Mouse (Mus musculus): ENCODE measurements around the gene Dok3. TPM values are rescaled to one million over a fixed set of nuclear protein-coding genes. Genes with fewer than 3 reads are reported as not detected.
A peak's percentile ranks its signal among the peaks of the same experiment; 100 is the strongest.
"Not testable (repeated sequence)": the region's sequence is repeated elsewhere in the genome, so short reads cannot be mapped to it uniquely, and the experiment has no call there.

Dok3 gene
- polyA plus RNA-seq (2014; fragmentation: Nextera tagmentation; extraction: Ambion mirVana): 0.90 and 1.1 TPM in 2 replicates

- Histone ChIP-seq H3K27me3 (ENCODE audit: control insufficient read depth, insufficient read depth, low read length) (no peaks in the 10 kb centered on the region), H3K4me3 (ENCODE audit: low read depth, low read length) (no peak within 1 kb of the TSS), H3K9me3 (replicated peaks; ENCODE audit: control insufficient read depth, low read length) (no peaks in the 10 kb centered on the region), H3K4me2 (no peak within 1 kb of the TSS), H3K9ac (ENCODE audit: low read depth, low read length) (no peak within 1 kb of the TSS), H3K36me3 (ENCODE audit: control insufficient read depth, insufficient read depth, low read length) (peaks cover 32% of the 10 kb centered on the region), H3K27ac (ENCODE audit: low read depth, low read length) (no peak within 1 kb of the TSS), H3K4me1 (ENCODE audit: control insufficient read depth, insufficient read depth, low read length) (no peaks in the 10 kb centered on the region)
- ATAC-seq (replicated peaks; ENCODE audit: insufficient number of reproducible peaks, low FRiP score, low TSS enrichment): no peak
- WGBS (ENCODE audit: insufficient replicate concordance): 75% methylated on average over 8 of the region's 8 CpGs
These were observed at the start of gene Dok3 for GRCm38 (mm10) chr13:55529198-55529915. Dok3 (minus strand) TSS chr13:55529296.

GRCm38 (mm10) chr13:55578086-55578485 lies 49.0 kb upstream of the Dok3 start:
- H3K27me3 ChIP-seq (ENCODE audit: control insufficient read depth, insufficient read depth, low read length): no peaks in the 10 kb centered on the region
- H3K4me3 ChIP-seq (ENCODE audit: low read depth, low read length): no peak overlapping the region
- H3K4me1 ChIP-seq (ENCODE audit: control insufficient read depth, insufficient read depth, low read length): no peaks in the 10 kb centered on the region
- 73% methylated on average over 4 of the region's 4 CpGs for WGBS (ENCODE audit: insufficient replicate concordance)
- no peak overlapping the region for H3K9ac ChIP-seq (ENCODE audit: low read depth, low read length)
- peaks cover 2% of the 10 kb centered on the region; the same call in 1 of the 2 replicates for H3K9me3 ChIP-seq (replicated peaks; ENCODE audit: control insufficient read depth, low read length)
- H3K36me3 ChIP-seq (ENCODE audit: control insufficient read depth, insufficient read depth, low read length): no peaks in the 10 kb centered on the region
- ATAC-seq (replicated peaks; ENCODE audit: insufficient number of reproducible peaks, low FRiP score, low TSS enrichment): no peak
- H3K4me2 ChIP-seq: no peak overlapping the region
- H3K27ac ChIP-seq (ENCODE audit: low read depth, low read length): no peak overlapping the region

GRCm38 (mm10) chr13:55576872-55577271 lies 47.8 kb upstream of the Dok3 start:
- ATAC-seq (replicated peaks; ENCODE audit: insufficient number of reproducible peaks, low FRiP score, low TSS enrichment); H3K36me3 ChIP-seq (ENCODE audit: control insufficient read depth, insufficient read depth, low read length); H3K4me3 ChIP-seq (ENCODE audit: low read depth, low read length); H3K9ac ChIP-seq (ENCODE audit: low read depth, low read length); H3K27ac ChIP-seq (ENCODE audit: low read depth, low read length); H3K4me1 ChIP-seq (ENCODE audit: control insufficient read depth, insufficient read depth, low read length); H3K4me2 ChIP-seq; H3K27me3 ChIP-seq (ENCODE audit: control insufficient read depth, insufficient read depth, low read length); H3K9me3 ChIP-seq (replicated peaks; ENCODE audit: control insufficient read depth, low read length): not testable (repeated sequence)
- 81% methylated on average over 7 of the region's 7 CpGs for WGBS (ENCODE audit: insufficient replicate concordance)

GRCm38 (mm10) chr13:55575932-55576331 lies 46.8 kb upstream of the Dok3 start:
- Histone ChIP-seq H3K4me3 (ENCODE audit: low read depth, low read length) (no peak overlapping the region), H3K4me2 (no peak overlapping the region), H3K4me1 (ENCODE audit: control insufficient read depth, insufficient read depth, low read length) (no peaks in the 10 kb centered on the region), H3K36me3 (ENCODE audit: control insufficient read depth, insufficient read depth, low read length) (no peaks in the 10 kb centered on the region), H3K27ac (ENCODE audit: low read depth, low read length) (no peak overlapping the region), H3K9ac (ENCODE audit: low read depth, low read length) (no peak overlapping the region), H3K27me3 (ENCODE audit: control insufficient read depth, insufficient read depth, low read length) (no peaks in the 10 kb centered on the region), H3K9me3 (replicated peaks; ENCODE audit: control insufficient read depth, low read length) (peaks cover 2% of the 10 kb centered on the region; the same call in 1 of the 2 replicates)
- WGBS (ENCODE audit: insufficient replicate concordance): 53% methylated on average over 5 of the region's 5 CpGs
- no peak for ATAC-seq (replicated peaks; ENCODE audit: insufficient number of reproducible peaks, low FRiP score, low TSS enrichment)

- WGBS (ENCODE audit: insufficient replicate concordance): 71% methylated on average over 5 of the region's 5 CpGs
- Histone ChIP-seq H3K4me3 (ENCODE audit: low read depth, low read length) (no peak overlapping the region), H3K27ac (ENCODE audit: low read depth, low read length) (no peak overlapping the region), H3K27me3 (ENCODE audit: control insufficient read depth, insufficient read depth, low read length) (no peaks in the 10 kb centered on the region), H3K4me1 (ENCODE audit: control insufficient read depth, insufficient read depth, low read length) (peaks cover 7% of the 10 kb centered on the region), H3K9me3 (replicated peaks; ENCODE audit: control insufficient read depth, low read length) (peaks cover 2% of the 10 kb centered on the region; the same call in 1 of the 2 replicates), H3K36me3 (ENCODE audit: control insufficient read depth, insufficient read depth, low read length) (no peaks in the 10 kb centered on the region), H3K4me2 (no peak overlapping the region), H3K9ac (ENCODE audit: low read depth, low read length) (no peak overlapping the region)
- ATAC-seq (replicated peaks; ENCODE audit: insufficient number of reproducible peaks, low FRiP score, low TSS enrichment): no peak
These were observed 45.2 kb upstream of the Dok3 start for GRCm38 (mm10) chr13:55574321-55574720.

GRCm38 (mm10) chr13:55573432-55573831 lies 44.3 kb upstream of the Dok3 start, which contains the start of gene Tmed9:
Tmed9 (plus strand) TSS chr13:55573732.
- no peaks in the 10 kb centered on the region for H3K27me3 ChIP-seq (ENCODE audit: control insufficient read depth, insufficient read depth, low read length)
- peaks cover 9% of the 10 kb centered on the region for H3K4me1 ChIP-seq (ENCODE audit: control insufficient read depth, insufficient read depth, low read length)
- H3K9me3 ChIP-seq (replicated peaks; ENCODE audit: control insufficient read depth, low read length): peaks cover 2% of the 10 kb centered on the region; the same call in 1 of the 2 replicates
- no peak within 1 kb of the TSS for H3K4me2 ChIP-seq
- WGBS (ENCODE audit: insufficient replicate concordance): 91% methylated on average over 2 of the region's 2 CpGs
- no peak for ATAC-seq (replicated peaks; ENCODE audit: insufficient number of reproducible peaks, low FRiP score, low TSS enrichment)
- H3K4me3 ChIP-seq (ENCODE audit: low read depth, low read length): no peak within 1 kb of the TSS
- H3K36me3 ChIP-seq (ENCODE audit: control insufficient read depth, insufficient read depth, low read length): no peaks in the 10 kb centered on the region
- no peak within 1 kb of the TSS for H3K9ac ChIP-seq (ENCODE audit: low read depth, low read length)
- H3K27ac ChIP-seq (ENCODE audit: low read depth, low read length): no peak within 1 kb of the TSS

GRCm38 (mm10) chr13:55571977-55572376 lies 42.9 kb upstream of the Dok3 start:
- Histone ChIP-seq H3K9ac (ENCODE audit: low read depth, low read length) (no peak overlapping the region), H3K4me1 (ENCODE audit: control insufficient read depth, insufficient read depth, low read length) (peaks cover 9% of the 10 kb centered on the region), H3K4me2 (no peak overlapping the region; the same call in 1 of the 2 replicates), H3K9me3 (replicated peaks; ENCODE audit: control insufficient read depth, low read length) (peaks cover 2% of the 10 kb centered on the region; the same call in 1 of the 2 replicates), H3K4me3 (ENCODE audit: low read depth, low read length) (no peak overlapping the region), H3K36me3 (ENCODE audit: control insufficient read depth, insufficient read depth, low read length) (no peaks in the 10 kb centered on the region), H3K27ac (ENCODE audit: low read depth, low read length) (no peak overlapping the region), H3K27me3 (ENCODE audit: control insufficient read depth, insufficient read depth, low read length) (no peaks in the 10 kb centered on the region)
- no peak for ATAC-seq (replicated peaks; ENCODE audit: insufficient number of reproducible peaks, low FRiP score, low TSS enrichment)
- 78% methylated on average over 2 of the region's 2 CpGs for WGBS (ENCODE audit: insufficient replicate concordance)

GRCm38 (mm10) chr13:55571027-55571751 lies 42.1 kb upstream of the Dok3 start, which contains the start of gene Fam193b:
Fam193b (minus strand) TSS chr13:55571120.
- H3K27me3 ChIP-seq (ENCODE audit: control insufficient read depth, insufficient read depth, low read length): no peaks in the 10 kb centered on the region
- ATAC-seq (replicated peaks; ENCODE audit: insufficient number of reproducible peaks, low FRiP score, low TSS enrichment): peak; percentile 92
- peaks cover 2% of the 10 kb centered on the region; the same call in 1 of the 2 replicates for H3K9me3 ChIP-seq (replicated peaks; ENCODE audit: control insufficient read depth, low read length)
- WGBS (ENCODE audit: insufficient replicate concordance): 2% methylated on average over 47 of the region's 47 CpGs
- peak within 1 kb of the TSS; percentile 87 for H3K27ac ChIP-seq (ENCODE audit: low read depth, low read length)
- H3K4me1 ChIP-seq (ENCODE audit: control insufficient read depth, insufficient read depth, low read length): peaks cover 9% of the 10 kb centered on the region
- peak within 1 kb of the TSS; percentile 81 for H3K4me2 ChIP-seq
- H3K36me3 ChIP-seq (ENCODE audit: control insufficient read depth, insufficient read depth, low read length): no peaks in the 10 kb centered on the region
- peak within 1 kb of the TSS; percentile 96 for H3K9ac ChIP-seq (ENCODE audit: low read depth, low read length)
- H3K4me3 ChIP-seq (ENCODE audit: low read depth, low read length): peak within 1 kb of the TSS; percentile 97
